Mouse (Mus musculus) liver, adult 2 months (tissue): ENCODE data around the gene Drap1.

Source experiments
- CTCF ChIP-seq: fragments of 200-500 bp; IDR thresholded peaks from 2 replicates; pipeline ENCODE4 v1.5.1; 2011; ENCODE audit warnings: low read depth, low read length, control low read depth
- POLR2A ChIP-seq: fragments of 200-500 bp; IDR thresholded peaks from 2 replicates; pipeline ENCODE4 v1.6.1; 2011; ENCODE audit warnings: low read length, control low read depth; ENCODE audit not compliant: insufficient read depth; ENCODE audit errors: extremely low read depth

DNA sequence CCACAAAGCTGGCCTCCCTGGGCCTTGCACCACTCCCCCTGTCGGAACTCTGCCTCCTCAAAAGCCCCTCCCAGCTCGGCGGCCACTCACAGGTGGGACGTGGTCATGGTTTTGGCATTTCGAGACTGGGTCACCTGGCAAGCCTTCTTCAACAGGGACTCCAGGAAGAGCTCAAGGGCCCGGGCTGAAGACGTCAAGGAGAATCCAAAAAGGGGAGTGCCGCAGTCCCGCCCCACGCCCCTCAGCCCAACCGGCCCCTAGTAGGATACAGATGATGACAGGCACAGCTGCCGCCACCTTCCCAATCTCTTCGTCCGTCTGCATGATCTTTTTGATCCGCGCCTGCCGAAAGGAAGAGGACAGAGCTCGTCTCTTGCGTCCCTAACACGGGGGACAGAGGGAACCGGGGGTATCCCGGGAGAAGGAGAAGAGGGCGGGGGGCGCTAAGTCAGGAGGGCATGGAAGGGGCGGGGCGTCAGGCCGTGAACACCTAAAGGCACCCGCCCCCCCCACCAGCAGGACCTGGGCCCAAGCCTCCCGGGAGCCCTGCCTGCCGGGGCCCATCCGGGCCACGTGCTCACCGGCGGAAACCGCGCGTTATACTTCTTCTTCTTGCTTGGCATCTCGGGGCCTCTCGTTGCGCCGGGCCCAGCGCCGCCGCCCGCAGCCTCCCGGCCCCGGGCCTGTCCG is 542 bp downstream of the Drap1 start:
- TF ChIP-seq POLR2A (no peak), CTCF (no peak)
